Mouse (Mus musculus): ENCODE results near the gene Psmd6. TPM values are rescaled to one million over a fixed set of nuclear protein-coding genes. Genes with fewer than 3 reads are reported as not detected.

Psmd6 gene
- polyA plus RNA-seq, 2 experiments, result 44.4 to 126 TPM

- TF ChIP-seq CTCF (IDR thresholded peaks at IDR 0.05; ENCODE audit: low read depth) (no peak), EP300 (IDR thresholded peaks at IDR 0.05; ENCODE audit: low read depth) (no peak)
- no peak for DNase-seq (ENCODE audit: low read depth in 3 of 3, low spot score in 3 of 3)
- ATAC-seq (ENCODE audit: insufficient read depth), result no peak
- H3K27ac ChIP-seq, result no peak overlapping the region
- H3K9ac ChIP-seq (replicated peaks), result no peak overlapping the region
- WGBS (ENCODE audit: insufficient replicate concordance), result 64% methylated on average over 8 of the region's 8 CpGs
- H3K27me3 ChIP-seq (ENCODE audit: control insufficient read depth, insufficient read depth, low read length), result no peaks in the 10 kb centered on the region
- no peak overlapping the region for H3K4me2 ChIP-seq (ENCODE audit: low read depth)
- H3K9me3 ChIP-seq (ENCODE audit: control insufficient read depth, low read length), result no peaks in the 10 kb centered on the region
- no peaks in the 10 kb centered on the region for H3K4me1 ChIP-seq (replicated peaks; ENCODE audit: control insufficient read depth in 2 of 2, insufficient read depth in 2 of 2, low read length in 1 of 2)
- no peaks in the 10 kb centered on the region; the same call in none of the 2 replicates for H3K36me3 ChIP-seq (replicated peaks; ENCODE audit: control insufficient read depth, insufficient read depth, low read depth)
- no peak overlapping the region for H3K4me3 ChIP-seq (ENCODE audit: insufficient read depth in 1 of 2, low read depth in 2 of 2, low read length in 2 of 2)
Observed at GRCm38 (mm10) chr14:14100773-14101280, 20.0 kb downstream of the Psmd6 start.

GRCm38 (mm10) chr14:14098330-14098980, 22.3 kb downstream of the Psmd6 start:
- Histone ChIP-seq H3K27me3 (ENCODE audit: control insufficient read depth, insufficient read depth, low read length) (no peaks in the 10 kb centered on the region), H3K27ac (no peak overlapping the region), H3K9ac (replicated peaks) (no peak overlapping the region), H3K4me2 (ENCODE audit: low read depth) (no peak overlapping the region), H3K9me3 (ENCODE audit: control insufficient read depth, low read length) (no peaks in the 10 kb centered on the region), H3K4me1 (replicated peaks; ENCODE audit: control insufficient read depth in 2 of 2, insufficient read depth in 2 of 2, low read length in 1 of 2) (no peaks in the 10 kb centered on the region), H3K4me3 (ENCODE audit: insufficient read depth in 1 of 2, low read depth in 2 of 2, low read length in 2 of 2) (no peak overlapping the region), H3K36me3 (replicated peaks; ENCODE audit: control insufficient read depth, insufficient read depth, low read depth) (no peaks in the 10 kb centered on the region; the same call in none of the 2 replicates)
- peak; percentile 100 for TF ChIP-seq CTCF (IDR thresholded peaks at IDR 0.05; ENCODE audit: low read depth)
- no peak for TF ChIP-seq EP300 (IDR thresholded peaks at IDR 0.05; ENCODE audit: low read depth)
- DNase-seq (ENCODE audit: low read depth in 3 of 3, low spot score in 3 of 3) (peak; percentile 70 to 79 (median 77)), ATAC-seq (ENCODE audit: insufficient read depth) (peak; percentile 66)
- WGBS (ENCODE audit: insufficient replicate concordance), result 21% methylated on average over 10 of the region's 10 CpGs

GRCm38 (mm10) chr14:14090571-14090970, 30.2 kb downstream of the Psmd6 start:
- no peak for ATAC-seq (ENCODE audit: insufficient read depth)
- TF ChIP-seq CTCF (IDR thresholded peaks at IDR 0.05; ENCODE audit: low read depth) (no peak), EP300 (IDR thresholded peaks at IDR 0.05; ENCODE audit: low read depth) (no peak)
- no peaks in the 10 kb centered on the region; the same call in 1 of the 2 replicates for H3K36me3 ChIP-seq (replicated peaks; ENCODE audit: control insufficient read depth, insufficient read depth, low read depth)
- H3K4me2 ChIP-seq (ENCODE audit: low read depth), result no peak overlapping the region
- H3K27ac ChIP-seq, result no peak overlapping the region
- no peak for DNase-seq (ENCODE audit: low read depth in 3 of 3, low spot score in 3 of 3)
- H3K4me3 ChIP-seq (ENCODE audit: insufficient read depth in 1 of 2, low read depth in 2 of 2, low read length in 2 of 2), result no peak overlapping the region
- H3K27me3 ChIP-seq (ENCODE audit: control insufficient read depth, insufficient read depth, low read length), result no peaks in the 10 kb centered on the region
- 60% methylated on average over 6 of the region's 6 CpGs for WGBS (ENCODE audit: insufficient replicate concordance)
- H3K9me3 ChIP-seq (ENCODE audit: control insufficient read depth, low read length), result no peaks in the 10 kb centered on the region
- H3K9ac ChIP-seq (replicated peaks), result no peak overlapping the region
- peaks cover 17 to 22% of the 10 kb centered on the region in 2 experiments for H3K4me1 ChIP-seq (replicated peaks; ENCODE audit: control insufficient read depth in 2 of 2, insufficient read depth in 2 of 2, low read length in 1 of 2)

GRCm38 (mm10) chr14:14088016-14088791, 32.6 kb downstream of the Psmd6 start:
- no peaks in the 10 kb centered on the region for H3K9me3 ChIP-seq (ENCODE audit: control insufficient read depth, low read length)
- H3K27me3 ChIP-seq (ENCODE audit: control insufficient read depth, insufficient read depth, low read length), result no peaks in the 10 kb centered on the region
- TF ChIP-seq EP300 (IDR thresholded peaks at IDR 0.05; ENCODE audit: low read depth) (no peak), CTCF (IDR thresholded peaks at IDR 0.05; ENCODE audit: low read depth) (no peak)
- 8% methylated on average over 9 of the region's 9 CpGs for WGBS (ENCODE audit: insufficient replicate concordance)
- H3K27ac ChIP-seq, result peak overlapping the region; percentile 37
- no peak overlapping the region for H3K9ac ChIP-seq (replicated peaks)
- no peak overlapping the region for H3K4me3 ChIP-seq (ENCODE audit: insufficient read depth in 1 of 2, low read depth in 2 of 2, low read length in 2 of 2)
- peaks cover 17 to 22% of the 10 kb centered on the region in 2 experiments for H3K4me1 ChIP-seq (replicated peaks; ENCODE audit: control insufficient read depth in 2 of 2, insufficient read depth in 2 of 2, low read length in 1 of 2)
- DNase-seq (ENCODE audit: low read depth in 3 of 3, low spot score in 3 of 3) (peak in 1 of 3 experiments; percentile 37), ATAC-seq (ENCODE audit: insufficient read depth) (peak; percentile 80)
- peak overlapping the region; percentile 17 for H3K4me2 ChIP-seq (ENCODE audit: low read depth)
- H3K36me3 ChIP-seq (replicated peaks; ENCODE audit: control insufficient read depth, insufficient read depth, low read depth), result no peaks in the 10 kb centered on the region; the same call in 1 of the 2 replicates

GRCm38 (mm10) chr14:14087348-14087747, 33.4 kb downstream of the Psmd6 start:
- no peak overlapping the region for H3K27ac ChIP-seq
- no peak for TF ChIP-seq EP300 (IDR thresholded peaks at IDR 0.05; ENCODE audit: low read depth)
- TF ChIP-seq CTCF (IDR thresholded peaks at IDR 0.05; ENCODE audit: low read depth), result no peak
- no peaks in the 10 kb centered on the region; the same call in 1 of the 2 replicates for H3K36me3 ChIP-seq (replicated peaks; ENCODE audit: control insufficient read depth, insufficient read depth, low read depth)
- peaks cover 17 to 22% of the 10 kb centered on the region in 2 experiments for H3K4me1 ChIP-seq (replicated peaks; ENCODE audit: control insufficient read depth in 2 of 2, insufficient read depth in 2 of 2, low read length in 1 of 2)
- DNase-seq (ENCODE audit: low read depth in 3 of 3, low spot score in 3 of 3) (no peak), ATAC-seq (ENCODE audit: insufficient read depth) (no peak)
- no peaks in the 10 kb centered on the region for H3K27me3 ChIP-seq (ENCODE audit: control insufficient read depth, insufficient read depth, low read length)
- no peaks in the 10 kb centered on the region for H3K9me3 ChIP-seq (ENCODE audit: control insufficient read depth, low read length)
- 54% methylated on average over 6 of the region's 6 CpGs for WGBS (ENCODE audit: insufficient replicate concordance)
- H3K4me2 ChIP-seq (ENCODE audit: low read depth), result no peak overlapping the region
- H3K4me3 ChIP-seq (ENCODE audit: insufficient read depth in 1 of 2, low read depth in 2 of 2, low read length in 2 of 2), result no peak overlapping the region
- no peak overlapping the region for H3K9ac ChIP-seq (replicated peaks)
